Mouse (Mus musculus) CH12.LX (cell line): ENCODE results near the gene Aspg. TPM values are rescaled to one million over a fixed set of nuclear protein-coding genes. Genes with fewer than 3 reads are reported as not detected.

Source experiments
- DNase-seq: peaks from one replicate; pipeline ENCODE4 v3.0.0-alpha.2; 2013; ENCODE audit errors: extremely low read depth
- H3K27ac ChIP-seq: 2 replicates; pipeline ENCODE4 v1.5.1; 2012; ENCODE audit warnings: low read depth, mild to moderate bottlenecking, control low read depth, moderate library complexity; ENCODE audit not compliant: insufficient read depth
- H3K27me3 ChIP-seq: replicated peaks from 2 replicates; pipeline ENCODE3; 2012; ENCODE audit warnings: inconsistent platforms
- H3K36me3 ChIP-seq, 2 experiments: replicated peaks in 1 of 2; 2 replicates each; pipeline versions ENCODE3 to v1.6.1; 2012; ENCODE audit warnings: inconsistent platforms in 1 of 2, low read length in 1 of 2, mild to moderate bottlenecking in 1 of 2, mixed read lengths in 1 of 2, moderate library complexity in 1 of 2; ENCODE audit not compliant: control insufficient read depth in 1 of 2, insufficient read depth in 1 of 2
- H3K4me1 ChIP-seq, 2 experiments: 2 replicates each; pipeline ENCODE4 v1.6.1; 2012; ENCODE audit warnings: inconsistent platforms in 1 of 2, moderate library complexity in 1 of 2; ENCODE audit not compliant: insufficient read depth in 2 of 2, control insufficient read depth in 1 of 2
- H3K4me2 ChIP-seq: 2 replicates; pipeline ENCODE4 v1.6.1; 2012; ENCODE audit warnings: low read depth, mild to moderate bottlenecking, control low read depth; ENCODE audit not compliant: poor library complexity, insufficient read depth, severe bottlenecking
- H3K4me3 ChIP-seq, 3 experiments: fragments of 150-350 bp in 1 of 3; sonication (generic) in 1 of 3; replicated peaks in 1 of 3; 2 replicates each; pipeline versions ENCODE3 to v1.5.1; 2011 to 2012; ENCODE audit warnings: low read depth in 2 of 3, low read length in 2 of 3, mild to moderate bottlenecking in 2 of 3, moderate library complexity in 2 of 3, control low read depth in 1 of 3, improper control_type of control experiment in 1 of 3, inconsistent platforms in 1 of 3, mixed read lengths in 1 of 3; ENCODE audit not compliant: poor library complexity in 1 of 3
- H3K79me2 ChIP-seq: replicated peaks from 2 replicates; pipeline ENCODE4 v1.6.1; 2012; ENCODE audit warnings: mild to moderate bottlenecking, moderate library complexity; ENCODE audit not compliant: control insufficient read depth, poor library complexity, insufficient read depth, severe bottlenecking; ENCODE audit errors: extremely low read depth
- H3K9ac ChIP-seq: 2 replicates; pipeline ENCODE4 v1.6.1; 2012; ENCODE audit warnings: low read depth, mild to moderate bottlenecking, control low read depth, moderate library complexity; ENCODE audit not compliant: insufficient read depth
- H3K9me3 ChIP-seq: replicated peaks from 2 replicates; pipeline ENCODE3; 2012; ENCODE audit warnings: low read length, inconsistent platforms, mixed read lengths
- BHLHE40 ChIP-seq: IDR thresholded peaks from 2 replicates; pipeline ENCODE4 v1.6.1; 2011; ENCODE audit warnings: mild to moderate bottlenecking, low read depth, low read length, improper control_type of control experiment
- CHD2 ChIP-seq: IDR thresholded peaks from 2 replicates; pipeline ENCODE4 v1.6.1; 2011; ENCODE audit warnings: low read length, improper control_type of control experiment
- E2F4 ChIP-seq: IDR thresholded peaks from 2 replicates; pipeline ENCODE4 v1.6.1; 2011; ENCODE audit warnings: low read depth, low read length, improper control_type of control experiment; ENCODE audit not compliant: insufficient replicate concordance
- ELF1 ChIP-seq: IDR thresholded peaks from 2 replicates; pipeline ENCODE4 v1.6.1; 2014; ENCODE audit warnings: low read depth, mild to moderate bottlenecking, inconsistent platforms, low read length, improper control_type of control experiment
- ETS1 ChIP-seq: conservative IDR thresholded peaks from 2 replicates; pipeline ENCODE4 v1.6.1; 2012; ENCODE audit warnings: low read depth, mild to moderate bottlenecking, inconsistent platforms, low read length, improper control_type of control experiment, moderate library complexity
- HCFC1 ChIP-seq: IDR thresholded peaks from 2 replicates; pipeline ENCODE4 v1.6.1; 2012; ENCODE audit warnings: low read depth, mild to moderate bottlenecking, inconsistent platforms, low read length, improper control_type of control experiment
- MEF2A ChIP-seq: IDR thresholded peaks from 2 replicates; pipeline ENCODE4 v1.6.1; 2014; ENCODE audit warnings: low read depth, mild to moderate bottlenecking, inconsistent platforms, low read length, improper control_type of control experiment, borderline replicate concordance
- MXI1 ChIP-seq: IDR thresholded peaks from 2 replicates; pipeline ENCODE4 v1.6.1; 2011; ENCODE audit warnings: mild to moderate bottlenecking, low read depth, low read length, improper control_type of control experiment
- NRF1 ChIP-seq: IDR thresholded peaks from 2 replicates; pipeline ENCODE4 v1.6.1; 2014; ENCODE audit warnings: low read depth, mild to moderate bottlenecking, inconsistent platforms, low read length, improper control_type of control experiment, moderate library complexity
- POLR2A ChIP-seq: IDR thresholded peaks from 2 replicates; pipeline ENCODE4 v1.6.1; 2011; ENCODE audit warnings: low read depth, mild to moderate bottlenecking, improper control_type of control experiment, low read length
- POLR2AphosphoS2 ChIP-seq: IDR thresholded peaks from 2 replicates; pipeline ENCODE4 v1.6.1; 2011; ENCODE audit warnings: low read depth, low read length, improper control_type of control experiment
- RCOR1 ChIP-seq: conservative IDR thresholded peaks from 2 replicates; pipeline ENCODE4 v1.6.1; 2012; ENCODE audit warnings: low read depth, mild to moderate bottlenecking, inconsistent platforms, low read length, improper control_type of control experiment
- TCF12 ChIP-seq: IDR thresholded peaks from 2 replicates; pipeline ENCODE4 v1.6.1; 2014; ENCODE audit warnings: low read depth, mild to moderate bottlenecking, inconsistent platforms, low read length, improper control_type of control experiment
- UBTF ChIP-seq: IDR thresholded peaks from 2 replicates; pipeline ENCODE4 v1.6.1; 2012; ENCODE audit warnings: low read depth, mild to moderate bottlenecking, inconsistent platforms, low read length, improper control_type of control experiment, moderate library complexity
- USF1 ChIP-seq: IDR thresholded peaks from 2 replicates; pipeline ENCODE4 v1.6.1; 2014; ENCODE audit warnings: low read depth, mild to moderate bottlenecking, inconsistent platforms, low read length, improper control_type of control experiment
- USF2 ChIP-seq: conservative IDR thresholded peaks from 2 replicates; pipeline ENCODE4 v1.6.1; 2011; ENCODE audit warnings: low read depth, low read length, improper control_type of control experiment
- ZMIZ1 ChIP-seq: IDR thresholded peaks from 2 replicates; pipeline ENCODE4 v1.6.1; 2012; ENCODE audit warnings: low read depth, mild to moderate bottlenecking, inconsistent platforms, low read length, improper control_type of control experiment
- dilution Hi-C: fragments of 300-500 bp; cut with MboI; formaldehyde crosslinking; loops from 2 replicates; pipeline ENCODE4 v1.14.3; 2020; ENCODE audit warnings: low sequenced_read_pairs; ENCODE audit not compliant: extremely low pct_unique_long_range_greater_than_20kb, extremely low pct_ligation_motif_present
- in situ Hi-C: fragments of 300-500 bp; cut with MboI; formaldehyde crosslinking; loops from 3 replicates; pipeline ENCODE4 v1.14.3; 2019; ENCODE audit warnings: low sequenced_read_pairs, low pct_ligation_motif_present, low pct_unique_long_range_greater_than_20kb, mixed read lengths
- polyA plus RNA-seq: library from polyadenylated mRNA; unstranded; fragments of >175 nt; gene quantifications from 2 replicates; pipeline ENCODE4 v1.2.1, GENCODE M21; 2012; ENCODE audit warnings: low read depth; ENCODE audit not compliant: insufficient read length
- total RNA-seq, 2 experiments: library from RNA; depleted of rRNA; stranded (reverse); fragments of 300-350 nt in 1 of 2; fragments of >200 nt in 1 of 2; gene quantifications; 2 replicates each; pipeline ENCODE4 v1.2.3; 2012 to 2014

Gene Aspg
- total and polyA plus RNA-seq, 3 experiments, result not detected

- in situ Hi-C loops, result no loop called here
- H3K9me3 ChIP-seq, result no peaks in the 10 kb centered on the region
- H3K27me3 ChIP-seq, result peaks cover 82% of the 10 kb centered on the region
- H3K36me3 ChIP-seq, result no peaks in the 10 kb centered on the region
- no peaks in the 10 kb centered on the region for H3K79me2 ChIP-seq
- H3K4me2 ChIP-seq, result no peak overlapping the region
- no peak overlapping the region for H3K4me3 ChIP-seq
- TF ChIP-seq POLR2AphosphoS2, result no peak
- no peak for TF ChIP-seq POLR2A
- TF ChIP-seq ETS1, result no peak
- TF ChIP-seq HCFC1, result no peak
- no peak for TF ChIP-seq TCF12
- TF ChIP-seq MEF2A, result no peak
- no peak for TF ChIP-seq ELF1
- TF ChIP-seq CHD2, result no peak
- no peak for TF ChIP-seq USF2
- TF ChIP-seq MXI1, result no peak
- no peak for TF ChIP-seq E2F4
- no peak for TF ChIP-seq USF1
- no peak for TF ChIP-seq NRF1
- no peak for TF ChIP-seq RCOR1
- no peak for DNase-seq
- H3K4me1 ChIP-seq, result no peaks in the 10 kb centered on the region
- dilution Hi-C loops, result no loop called here
- no peak overlapping the region for H3K27ac ChIP-seq
- H3K9ac ChIP-seq, result no peak overlapping the region
These were observed 10.5 kb downstream of the Aspg start for GRCm38 (mm10) chr12:112117006-112117405.

GRCm38 (mm10) chr12:112117649-112118048, 11.2 kb downstream of the Aspg start:
- no peaks in the 10 kb centered on the region for H3K4me1 ChIP-seq
- no peak overlapping the region for H3K4me2 ChIP-seq
- TF ChIP-seq BHLHE40 (no peak), UBTF (no peak), USF2 (no peak), E2F4 (no peak), ETS1 (no peak), ZMIZ1 (no peak)
- H3K9ac ChIP-seq, result no peak overlapping the region
- no peaks in the 10 kb centered on the region for H3K36me3 ChIP-seq
- peaks cover 83% of the 10 kb centered on the region for H3K27me3 ChIP-seq
- no peaks in the 10 kb centered on the region for H3K9me3 ChIP-seq
- DNase-seq, result no peak
- dilution Hi-C loops, result no loop called here
- no peaks in the 10 kb centered on the region for H3K79me2 ChIP-seq
- no peak overlapping the region for H3K27ac ChIP-seq
- in situ Hi-C loops, result no loop called here
- no peak overlapping the region for H3K4me3 ChIP-seq
